Mouse (Mus musculus): ENCODE measurements around the gene Pgap3. TPM values are rescaled to one million over a fixed set of nuclear protein-coding genes. Genes with fewer than 3 reads are reported as not detected.

The Pgap3 gene
- polyA plus RNA-seq (2017; shearing (Covaris generic)) = 1 to 10 TPM; 7.0 to 8.2 (median 7.2) TPM

- ATAC-seq = peak; percentile 88
Measured at GRCm38 (mm10) chr11:98400161-98400726, at the start of gene Pgap3. TSS of gene Pgap3 (minus strand) at chr11:98400490.

GRCm38 (mm10) chr11:98449419-98449818, 49.1 kb upstream of the Pgap3 start:
- ATAC-seq = no peak

GRCm38 (mm10) chr11:98448191-98448790, 48.0 kb upstream of the Pgap3 start:
- no peak for ATAC-seq

- no peak for ATAC-seq
Measured at GRCm38 (mm10) chr11:98447475-98447834, 47.2 kb upstream of the Pgap3 start.

GRCm38 (mm10) chr11:98446562-98447474, 46.5 kb upstream of the Pgap3 start:
- ATAC-seq = no peak

GRCm38 (mm10) chr11:98446213-98446561, 45.9 kb upstream of the Pgap3 start, which contains the start of gene Grb7:
TSS of gene Grb7 (plus strand) at chr11:98446394.
- ATAC-seq = no peak

- no peak for ATAC-seq
Measured at GRCm38 (mm10) chr11:98445679-98446078, 45.4 kb upstream of the Pgap3 start.

- ATAC-seq = no peak
Measured at GRCm38 (mm10) chr11:98445238-98445637, 44.9 kb upstream of the Pgap3 start.

GRCm38 (mm10) chr11:98443688-98444087, 43.4 kb upstream of the Pgap3 start:
- ATAC-seq = no peak

- ATAC-seq = peak; percentile 87
Measured at GRCm38 (mm10) chr11:98438331-98439158, 38.3 kb upstream of the Pgap3 start, which contains the start of gene Mien1. TSS of gene Mien1 (minus strand) at chr11:98438991.

- ATAC-seq = no peak
Measured at GRCm38 (mm10) chr11:98437441-98437840, 37.2 kb upstream of the Pgap3 start.

- ATAC-seq = no peak
Measured at GRCm38 (mm10) chr11:98435723-98436122, 35.4 kb upstream of the Pgap3 start.

- ATAC-seq = no peak
Measured at GRCm38 (mm10) chr11:98431743-98432502, 31.6 kb upstream of the Pgap3 start.

GRCm38 (mm10) chr11:98428436-98428835, 28.1 kb upstream of the Pgap3 start:
- ATAC-seq = no peak

- ATAC-seq = no peak
Measured at GRCm38 (mm10) chr11:98426592-98426991, 26.3 kb upstream of the Pgap3 start.

- no peak for ATAC-seq
Measured at GRCm38 (mm10) chr11:98418939-98419547, 18.8 kb upstream of the Pgap3 start.

GRCm38 (mm10) chr11:98418273-98418672, 18.0 kb upstream of the Pgap3 start:
- no peak for ATAC-seq

- no peak for ATAC-seq
Measured at GRCm38 (mm10) chr11:98417074-98417473, 16.8 kb upstream of the Pgap3 start.

- no peak for ATAC-seq
Measured at GRCm38 (mm10) chr11:98414162-98414561, 13.9 kb upstream of the Pgap3 start.

- no peak for ATAC-seq
Measured at GRCm38 (mm10) chr11:98413731-98414130, 13.4 kb upstream of the Pgap3 start.

- no peak for ATAC-seq
Measured at GRCm38 (mm10) chr11:98412797-98413301, 12.6 kb upstream of the Pgap3 start.

Data from inflammation-experienced regulatory T-cells, adult 6 months (primary cell).